Mouse (Mus musculus) c-Kit-negative CD71-positive TER-119-positive erythroid progenitor cells, embryonic 14.5 days (primary cell): ENCODE measurements around the gene Gm37240.

Experiments
- DNase-seq: peaks from one replicate; pipeline ENCODE4 v3.0.0-alpha.2; 2013; ENCODE audit warnings: low read depth, low spot score

Gm37240 gene

GRCm38 (mm10) chr3:85683618-85684017 lies 203.7 kb downstream of the Gm37240 start:
- DNase-seq, result no peak

GRCm38 (mm10) chr3:85681136-85681535 lies 206.2 kb downstream of the Gm37240 start:
- DNase-seq, result no peak

- no peak for DNase-seq
Observed at GRCm38 (mm10) chr3:85679960-85680359, 207.4 kb downstream of the Gm37240 start.

- no peak for DNase-seq
Observed at GRCm38 (mm10) chr3:85679312-85679933, 207.9 kb downstream of the Gm37240 start.

GRCm38 (mm10) chr3:85677952-85678351 lies 209.4 kb downstream of the Gm37240 start:
- DNase-seq, result no peak

- no peak for DNase-seq
Observed at GRCm38 (mm10) chr3:85677133-85677532, 210.2 kb downstream of the Gm37240 start.

DNA sequence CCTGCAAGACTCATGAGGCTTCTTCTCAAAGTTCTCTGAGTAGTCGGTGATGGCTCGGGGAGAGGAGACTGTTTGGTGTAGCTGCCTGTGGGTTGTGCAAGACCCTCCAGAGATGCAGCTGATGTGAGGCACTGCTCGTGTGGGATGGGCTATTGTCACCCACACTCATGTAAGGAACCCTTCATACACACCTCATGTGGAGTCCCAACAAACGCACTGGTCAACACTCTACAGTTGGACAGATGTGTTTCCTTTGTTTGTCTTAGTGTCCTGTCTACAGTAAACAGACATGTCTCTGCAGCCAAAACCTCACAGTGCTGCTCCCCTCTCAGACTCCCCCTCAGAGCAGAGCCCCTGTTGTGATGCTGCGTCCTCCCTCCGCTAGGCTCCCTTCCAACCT lies 217.5 kb downstream of the Gm37240 start:
- DNase-seq, result no peak

GRCm38 (mm10) chr3:85667683-85668082 lies 219.6 kb downstream of the Gm37240 start:
- no peak for DNase-seq

- DNase-seq, result no peak
Observed at GRCm38 (mm10) chr3:85666736-85667135, 220.6 kb downstream of the Gm37240 start.

GRCm38 (mm10) chr3:85666166-85666565 lies 221.2 kb downstream of the Gm37240 start:
- DNase-seq, result no peak

- no peak for DNase-seq
Observed at GRCm38 (mm10) chr3:85664591-85665171, 222.6 kb downstream of the Gm37240 start.

GRCm38 (mm10) chr3:85663826-85664225 lies 223.5 kb downstream of the Gm37240 start:
- DNase-seq, result no peak

- no peak for DNase-seq
Observed at GRCm38 (mm10) chr3:85661926-85662813, 225.1 kb downstream of the Gm37240 start.

- no peak for DNase-seq
Observed at GRCm38 (mm10) chr3:85659681-85660080, 227.6 kb downstream of the Gm37240 start.

DNA sequence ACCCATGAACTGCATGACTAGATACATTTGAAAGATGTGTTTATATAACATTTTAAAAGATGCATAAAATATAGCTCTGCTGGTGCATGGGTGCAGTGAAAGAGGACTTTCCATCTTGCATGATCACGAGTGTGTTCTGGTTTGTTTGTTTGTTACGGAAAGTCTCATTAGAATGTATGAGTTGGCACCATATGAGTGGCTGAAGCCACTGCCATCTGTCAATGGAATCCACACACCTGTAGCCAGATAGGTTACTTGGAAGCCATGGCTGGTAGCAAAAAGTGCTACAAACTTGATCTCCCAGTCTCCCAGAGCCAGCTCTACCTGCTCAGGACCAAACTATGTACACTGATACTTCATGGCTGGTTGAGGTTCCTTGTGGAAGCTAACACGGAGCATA lies 231.8 kb downstream of the Gm37240 start:
- DNase-seq, result no peak

GRCm38 (mm10) chr3:85652727-85653665 lies 234.3 kb downstream of the Gm37240 start:
- DNase-seq, result no peak

- no peak for DNase-seq
Observed at GRCm38 (mm10) chr3:85649176-85649575, 238.1 kb downstream of the Gm37240 start.

DNA sequence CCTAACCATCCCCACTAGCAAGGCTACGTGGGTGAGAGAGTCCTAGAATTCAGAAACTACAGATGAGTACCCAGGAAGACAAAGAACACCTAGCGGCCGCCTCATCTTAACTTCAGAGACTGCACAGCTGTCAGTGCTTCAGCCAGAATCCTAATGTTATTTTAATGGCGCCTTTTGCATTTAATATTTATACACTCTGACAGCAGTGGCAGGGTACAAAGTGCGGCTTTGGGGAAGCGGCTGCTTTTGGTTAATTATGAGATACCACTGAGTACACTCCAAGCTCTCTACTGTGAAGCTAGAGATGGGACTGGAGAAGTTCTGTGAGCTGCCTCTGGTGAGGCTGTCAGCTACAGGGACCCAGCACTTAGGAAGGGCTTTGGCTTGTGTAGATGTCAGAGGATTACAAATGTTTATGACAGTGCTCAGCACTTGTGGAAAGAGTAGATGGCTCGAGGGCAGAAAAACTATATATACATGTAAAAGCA lies 241.8 kb downstream of the Gm37240 start:
- DNase-seq, result no peak

DNA sequence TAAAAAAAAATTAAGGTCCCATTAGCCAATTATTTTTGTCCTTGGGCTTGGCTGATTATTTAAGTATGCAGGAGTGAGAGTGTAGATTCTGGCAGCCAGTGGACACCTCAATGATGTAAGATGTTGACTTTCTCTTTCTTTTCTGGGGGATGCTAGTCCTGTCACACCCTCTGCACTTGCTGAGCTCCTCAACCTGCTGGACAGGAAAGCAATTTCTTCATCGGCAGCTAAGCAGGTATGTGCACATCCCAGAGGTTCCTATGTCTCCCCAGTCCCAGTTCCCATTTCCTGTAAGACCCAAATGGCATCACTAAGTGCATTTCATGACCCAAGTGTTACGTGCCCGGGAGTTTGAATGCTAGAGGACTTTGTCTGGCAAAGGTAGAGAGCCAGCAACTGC lies 242.5 kb downstream of the Gm37240 start:
- DNase-seq, result no peak

DNA sequence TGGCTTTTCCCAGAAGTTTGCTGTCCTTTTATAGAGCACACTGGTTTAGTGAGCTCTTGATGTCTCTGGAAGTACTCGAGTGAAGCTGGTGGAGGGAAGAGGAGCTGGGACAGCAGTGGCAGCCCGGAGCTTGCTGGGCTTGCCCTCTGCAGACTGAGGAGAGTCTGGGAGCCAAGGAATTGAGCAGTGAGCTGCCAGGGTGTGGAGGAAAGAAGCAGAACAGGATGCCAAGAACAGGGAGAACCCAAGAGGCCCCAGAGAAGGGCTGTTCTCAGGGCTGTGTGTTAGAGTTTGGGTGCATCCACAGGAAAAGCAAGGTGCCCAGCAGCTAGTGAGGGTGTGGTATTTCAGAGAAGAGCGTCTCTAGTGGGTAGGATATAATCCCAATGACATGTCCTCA lies 245.6 kb downstream of the Gm37240 start:
- no peak for DNase-seq

- DNase-seq, result no peak
Observed at GRCm38 (mm10) chr3:85636716-85637447, 250.4 kb downstream of the Gm37240 start.
